Mouse (Mus musculus) heart, postnatal 0 days (tissue): ENCODE data around the gene Shc1.

Source experiments
- CTCF ChIP-seq: IDR thresholded peaks from 2 replicates; pipeline ENCODE4 v1.5.1; 2016; ENCODE audit warnings: antibody characterized with exemption, control low read depth, low read depth
- EP300 ChIP-seq: IDR thresholded peaks from 2 replicates; pipeline ENCODE4 v1.6.1; 2016; ENCODE audit warnings: antibody characterized with exemption, low read depth

GRCm38 (mm10) chr3:89455786-89456285 lies 37.6 kb downstream of the Shc1 start:
- TF ChIP-seq CTCF (no peak), EP300 (no peak)
